ENCODE assay signal across 17 mouse cellular contexts in genomic region chr6:50689121-50689815, GRCm38 (mm10). TPM values are rescaled to one million over a fixed set of nuclear protein-coding genes. Genes with fewer than 3 reads are reported as not detected.
DNase-seq lines count a peak whose midpoint lies in the region; ATAC-seq lines count a peak whose summit lies in the region.
"Had no signal": no experiment of that assay in that cellular context is flagged by ENCODE, and none has a peak within 500 bp of the region (broad histone marks: within the 10 kb centered on the region; RNA-seq: fewer than 3 reads in every experiment).

No protein-coding gene starts in this region.

- H3K4me2 ChIP-seq in forebrain, embryonic 13.5 days = no peak overlapping the region; the same call in 1 of the 2 replicates
- H3K4me2 ChIP-seq in forebrain, embryonic 11.5 days (ENCODE audit: low read depth, low read length, severe bottlenecking) = no peak overlapping the region
- H3K4me2 ChIP-seq: midbrain, embryonic 12.5 days had no signal

- peak; percentile 61; the same call in 1 of the 2 replicates for ATAC-seq in forebrain, embryonic 13.5 days
- ATAC-seq in forebrain, embryonic 11.5 days (replicated peaks; ENCODE audit: low FRiP score) = no peak
- ATAC-seq in megakaryocyte progenitor cell, adult 5-6 weeks (replicated peaks; ENCODE audit: poor library complexity) = no peak
- ATAC-seq in monocyte, adult 5-6 weeks (replicated peaks; ENCODE audit: insufficient number of reproducible peaks, low FRiP score, low TSS enrichment, poor library complexity, severe bottlenecking) = no peak
- ATAC-seq: liver, postnatal 0 days; Patski had no signal

- no peaks in the 10 kb centered on the region for H3K9me3 ChIP-seq in forebrain, embryonic 13.5 days (replicated peaks)
- no peaks in the 10 kb centered on the region for H3K9me3 ChIP-seq in forebrain, embryonic 11.5 days (ENCODE audit: control insufficient read depth, low read length)
- H3K9me3 ChIP-seq: midbrain, embryonic 12.5 days had no signal

- WGBS in forebrain, embryonic 13.5 days = 45% methylated on average over 15 of the region's 15 CpGs
- WGBS in forebrain, embryonic 11.5 days = 71% methylated on average over 15 of the region's 15 CpGs

- no peak overlapping the region for H3K9ac ChIP-seq in forebrain, embryonic 13.5 days
- H3K9ac ChIP-seq in forebrain, embryonic 11.5 days (ENCODE audit: low read length) = no peak overlapping the region
- H3K9ac ChIP-seq: liver, postnatal 0 days; midbrain, embryonic 12.5 days had no signal

- no peaks in the 10 kb centered on the region for H3K36me3 ChIP-seq in forebrain, embryonic 13.5 days (ENCODE audit: poor library complexity, severe bottlenecking)
- H3K36me3 ChIP-seq in forebrain, embryonic 11.5 days (ENCODE audit: control insufficient read depth, insufficient read depth, low read length) = no peaks in the 10 kb centered on the region
- H3K36me3 ChIP-seq: midbrain, embryonic 12.5 days had no signal

- H3K27ac ChIP-seq in forebrain, embryonic 13.5 days = peak overlapping the region; percentile 54
- H3K27ac ChIP-seq in forebrain, embryonic 11.5 days (ENCODE audit: low read depth, low read length) = no peak overlapping the region
- H3K27ac ChIP-seq: midbrain, embryonic 12.5 days had no signal

- no peak for DNase-seq in forebrain, embryonic 11.5 days (ENCODE audit: low spot score)
- peak; percentile 8 for DNase-seq in right cerebral cortex, postnatal 14 days
- DNase-seq in right cerebral cortex, adult 2 months (ENCODE audit: low spot score in 2 of 2) = no peak
- peak; percentile 22 to 41 for DNase-seq in layer of hippocampus, postnatal 36 days
- no peak for DNase-seq in heart, postnatal 4 days
- DNase-seq: kidney, postnatal 4 days; liver, postnatal 0 days; retina, postnatal 1 day; thymus, adult 18-20 months had no signal

- no peaks in the 10 kb centered on the region for H3K27me3 ChIP-seq in forebrain, embryonic 13.5 days
- H3K27me3 ChIP-seq in forebrain, embryonic 11.5 days (ENCODE audit: control insufficient read depth, insufficient read depth, low read length) = no peaks in the 10 kb centered on the region
- H3K27me3 ChIP-seq: midbrain, embryonic 12.5 days; Patski had no signal

- H3K4me3 ChIP-seq in forebrain, embryonic 13.5 days = no peak overlapping the region
- H3K4me3 ChIP-seq in forebrain, embryonic 11.5 days (ENCODE audit: low read depth, low read length) = no peak overlapping the region
- H3K4me3 ChIP-seq: midbrain, embryonic 12.5 days had no signal

- H3K4me1 ChIP-seq in forebrain, embryonic 13.5 days = peaks cover 10% of the 10 kb centered on the region
- no peaks in the 10 kb centered on the region for H3K4me1 ChIP-seq in forebrain, embryonic 11.5 days (replicated peaks; ENCODE audit: control insufficient read depth, insufficient read depth, low read length)
- H3K4me1 ChIP-seq: midbrain, embryonic 12.5 days had no signal

RNA-seq across cellular contexts. Expression of gene Npvf, which starts 35.0 kb away (rescaled TPM):
- not detected in 2 replicates for polyA plus RNA-seq in forebrain, embryonic 13.5 days (2015; fragmentation: Nextera tagmentation; extraction: Ambion mirVana)
- not detected in 2 replicates for polyA plus RNA-seq in forebrain, embryonic 11.5 days (2014; fragmentation: Nextera tagmentation; extraction: Ambion mirVana)
- total RNA-seq in layer of hippocampus, postnatal 36 days (2021) = not detected
- total RNA-seq in megakaryocyte progenitor cell, adult 5-6 weeks (2015) = not detected in 2 replicates
- total RNA-seq in megakaryocyte progenitor cell, adult 5-6 weeks (2017) = not detected in 2 replicates
- not detected in 3 replicates for total RNA-seq in monocyte, adult 5-6 weeks (2017)
- total RNA-seq in heart, postnatal 4 days (2021) = under 1 TPM in 1 of 2 experiments, not detected in 1; 0.45 TPM
- polyA plus RNA-seq: C2C12; embryonic facial prominence, embryonic 11.5 days; gonadal fat pad, adult 2 months; liver, postnatal 0 days; midbrain, embryonic 12.5 days; Patski had no signal

Comparison
In these comparisons a context has a peak if more than half of its experiments do, and no peak if none do; other contexts are left out.
1. DNase-seq: peak in right cerebral cortex, postnatal 14 days (single experiment) and layer of hippocampus, postnatal 36 days (2 of 2); none in forebrain, embryonic 11.5 days (single experiment), right cerebral cortex, adult 2 months (0 of 2) and heart, postnatal 4 days (single experiment).